Mouse (Mus musculus) myocyte (in vitro differentiated cells): ENCODE data around the gene Tacc2. TPM values are rescaled to one million over a fixed set of nuclear protein-coding genes. Genes with fewer than 3 reads are reported as not detected.

Experiments
- H3K27me3 ChIP-seq: one replicate; pipeline ENCODE4 v1.6.1; 2011; ENCODE audit not compliant: control insufficient read depth, insufficient read depth, insufficient read length
- H3K36me3 ChIP-seq: one replicate; pipeline ENCODE4 v1.6.1; 2011; ENCODE audit not compliant: control insufficient read depth, insufficient read depth
- H3K4me2 ChIP-seq: one replicate; pipeline ENCODE4 v1.6.1; 2011; ENCODE audit warnings: low read depth, control low read depth
- H3K4me3 ChIP-seq: one replicate; pipeline ENCODE4 v1.5.1; 2011; ENCODE audit warnings: mild to moderate bottlenecking, control low read depth, moderate library complexity
- H3K79me2 ChIP-seq: one replicate; pipeline ENCODE4 v1.6.1; 2011; ENCODE audit not compliant: control insufficient read depth, insufficient read depth
- H3ac ChIP-seq: one replicate; pipeline ENCODE4 v1.6.1; 2011; ENCODE audit not compliant: control insufficient read depth, insufficient read length
- CEBPB ChIP-seq: IDR thresholded peaks from 2 replicates; pipeline ENCODE4 v1.6.1; 2011; ENCODE audit warnings: mild to moderate bottlenecking, moderate library complexity; ENCODE audit not compliant: poor library complexity, insufficient read depth, severe bottlenecking
- E2F4 ChIP-seq: IDR thresholded peaks from one replicate; pipeline ENCODE4 v1.6.1; 2011; ENCODE audit warnings: mild to moderate bottlenecking, control low read depth, moderate library complexity; ENCODE audit not compliant: insufficient read depth
- MAX ChIP-seq: IDR thresholded peaks from one replicate; pipeline ENCODE4 v1.6.1; 2011; ENCODE audit warnings: low read depth, mild to moderate bottlenecking, control low read depth
- MYOD1 ChIP-seq, 3 experiments: IDR thresholded peaks; one replicate each; pipeline ENCODE4 v1.6.1; 2011; ENCODE audit warnings: control low read depth in 2 of 3, low read depth in 2 of 3, mild to moderate bottlenecking in 2 of 3, moderate library complexity in 1 of 3; ENCODE audit not compliant: insufficient read length in 2 of 3, control insufficient read depth in 1 of 3
- MYOG ChIP-seq, 3 experiments: IDR thresholded peaks; one replicate each; pipeline ENCODE4 v1.6.1; 2011; ENCODE audit warnings: control low read depth in 2 of 3, low read depth in 2 of 3, mild to moderate bottlenecking in 2 of 3; ENCODE audit not compliant: insufficient read length in 2 of 3, control insufficient read depth in 1 of 3, insufficient read depth in 1 of 3
- POLR2A ChIP-seq: IDR thresholded peaks from one replicate; pipeline ENCODE4 v1.6.1; 2011; ENCODE audit warnings: low read depth, mild to moderate bottlenecking, control low read depth, moderate library complexity; ENCODE audit not compliant: insufficient read length
- POLR2AphosphoS2 ChIP-seq: IDR thresholded peaks from one replicate; pipeline ENCODE4 v1.6.1; 2011; ENCODE audit warnings: low read depth, control low read depth; ENCODE audit not compliant: insufficient read length
- REST ChIP-seq: IDR thresholded peaks from one replicate; pipeline ENCODE4 v1.6.1; 2011; ENCODE audit warnings: mild to moderate bottlenecking, control low read depth, moderate library complexity; ENCODE audit not compliant: insufficient read depth, insufficient read length
- SRF ChIP-seq: IDR thresholded peaks from one replicate; pipeline ENCODE4 v1.6.1; 2011; ENCODE audit warnings: low read depth; ENCODE audit not compliant: control insufficient read depth, insufficient read length
- TCF12 ChIP-seq: IDR thresholded peaks from one replicate; pipeline ENCODE4 v1.6.1; 2011; ENCODE audit warnings: mild to moderate bottlenecking, control low read depth; ENCODE audit not compliant: poor library complexity, insufficient read depth, severe bottlenecking
- TCF3 ChIP-seq: IDR thresholded peaks from one replicate; pipeline ENCODE4 v1.6.1; 2011; ENCODE audit warnings: low read depth, control low read depth; ENCODE audit not compliant: insufficient read length
- USF1 ChIP-seq: IDR thresholded peaks from one replicate; pipeline ENCODE4 v1.6.1; 2011; ENCODE audit warnings: low read depth, mild to moderate bottlenecking, control low read depth, moderate library complexity
- polyA plus RNA-seq: library from polyadenylated mRNA; unstranded; fragments of >200 nt; fragmentation: generic; extraction: Trizol; gene quantifications from one replicate; pipeline ENCODE4 v1.2.1, GENCODE M21; 2012; ENCODE audit warnings: missing spikeins

Tacc2 gene
- polyA plus RNA-seq, 1 experiment: 61.8 TPM

GRCm38 (mm10) chr7:130629999-130630398 is 52.8 kb downstream of the Tacc2 start:
- Histone ChIP-seq H3K4me2 (no peak overlapping the region), H3K4me3 (no peak overlapping the region), H3ac (no peak overlapping the region), H3K27me3 (no peaks in the 10 kb centered on the region), H3K79me2 (no peaks in the 10 kb centered on the region), H3K36me3 (no peaks in the 10 kb centered on the region)
- no peak for TF ChIP-seq MYOD1 (IDR thresholded peaks at IDR 0.05; ENCODE audit: control insufficient read depth in 1 of 3, insufficient read length in 2 of 3, low read depth in 2 of 3)
- no peak for TF ChIP-seq USF1
- no peak for TF ChIP-seq POLR2AphosphoS2
- no peak for TF ChIP-seq REST
- TF ChIP-seq TCF12: no peak
- no peak for TF ChIP-seq POLR2A
- TF ChIP-seq MYOG (IDR thresholded peaks at IDR 0.05; ENCODE audit: control insufficient read depth in 1 of 3, insufficient read depth in 1 of 3, insufficient read length in 2 of 3, low read depth in 2 of 3): no peak
- no peak for TF ChIP-seq TCF3
- no peak for TF ChIP-seq MAX
- no peak for TF ChIP-seq E2F4
- no peak for TF ChIP-seq SRF
- no peak for TF ChIP-seq CEBPB

GRCm38 (mm10) chr7:130630956-130631355 is 53.7 kb downstream of the Tacc2 start:
- no peaks in the 10 kb centered on the region for H3K27me3 ChIP-seq
- H3K36me3 ChIP-seq: no peaks in the 10 kb centered on the region
- H3ac ChIP-seq: no peak overlapping the region
- no peak overlapping the region for H3K4me3 ChIP-seq
- TF ChIP-seq USF1 (no peak), TCF12 (no peak), TCF3 (no peak), POLR2AphosphoS2 (no peak), POLR2A (no peak), MYOG (IDR thresholded peaks at IDR 0.05; ENCODE audit: control insufficient read depth in 1 of 3, insufficient read depth in 1 of 3, insufficient read length in 2 of 3, low read depth in 2 of 3) (no peak), REST (no peak), CEBPB (no peak), E2F4 (no peak), MYOD1 (IDR thresholded peaks at IDR 0.05; ENCODE audit: control insufficient read depth in 1 of 3, insufficient read length in 2 of 3, low read depth in 2 of 3) (no peak), SRF (no peak), MAX (no peak)
- no peak overlapping the region for H3K4me2 ChIP-seq
- no peaks in the 10 kb centered on the region for H3K79me2 ChIP-seq

GRCm38 (mm10) chr7:130631553-130632378 is 54.5 kb downstream of the Tacc2 start:
- H3ac ChIP-seq: no peak overlapping the region
- TF ChIP-seq REST: no peak
- no peak for TF ChIP-seq E2F4
- TF ChIP-seq MYOG (IDR thresholded peaks at IDR 0.05; ENCODE audit: control insufficient read depth in 1 of 3, insufficient read depth in 1 of 3, insufficient read length in 2 of 3, low read depth in 2 of 3): no peak
- TF ChIP-seq SRF: no peak
- no peak for TF ChIP-seq POLR2A
- no peak for TF ChIP-seq POLR2AphosphoS2
- no peak for TF ChIP-seq TCF12
- TF ChIP-seq TCF3: no peak
- no peak for TF ChIP-seq MYOD1 (IDR thresholded peaks at IDR 0.05; ENCODE audit: control insufficient read depth in 1 of 3, insufficient read length in 2 of 3, low read depth in 2 of 3)
- TF ChIP-seq MAX: no peak
- TF ChIP-seq CEBPB: no peak
- no peak for TF ChIP-seq USF1
- no peaks in the 10 kb centered on the region for H3K36me3 ChIP-seq
- no peaks in the 10 kb centered on the region for H3K79me2 ChIP-seq
- H3K4me3 ChIP-seq: no peak overlapping the region
- H3K4me2 ChIP-seq: no peak overlapping the region
- H3K27me3 ChIP-seq: no peaks in the 10 kb centered on the region

GRCm38 (mm10) chr7:130632379-130632732 is 55.1 kb downstream of the Tacc2 start:
- Histone ChIP-seq H3K79me2 (no peaks in the 10 kb centered on the region), H3K4me3 (no peak overlapping the region), H3K36me3 (no peaks in the 10 kb centered on the region), H3ac (no peak overlapping the region), H3K27me3 (no peaks in the 10 kb centered on the region), H3K4me2 (no peak overlapping the region)
- no peak for TF ChIP-seq POLR2AphosphoS2
- no peak for TF ChIP-seq TCF3
- TF ChIP-seq POLR2A: no peak
- peak in 1 of 3 experiments; percentile 56 for TF ChIP-seq MYOD1 (IDR thresholded peaks at IDR 0.05; ENCODE audit: control insufficient read depth in 1 of 3, insufficient read length in 2 of 3, low read depth in 2 of 3)
